Mouse (Mus musculus) E14TG2a.4 (cell line): ENCODE measurements around the gene Acad11.
A peak's percentile ranks its signal among the peaks of the same experiment; 100 is the strongest.

Source experiments
- H3K27me3 ChIP-seq: 2 replicates; pipeline ENCODE4 v1.6.1; 2014; ENCODE audit warnings: low read length, control low read depth; ENCODE audit not compliant: insufficient read depth
- H3K36me3 ChIP-seq: 2 replicates; pipeline ENCODE4 v1.6.1; 2014; ENCODE audit warnings: low read length, control low read depth; ENCODE audit not compliant: insufficient read depth
- H3K4me1 ChIP-seq: replicated peaks from 2 replicates; pipeline ENCODE4 v1.6.1; 2014; ENCODE audit warnings: low read depth, low read length, control low read depth
- H3K4me3 ChIP-seq: replicated peaks from 2 replicates; pipeline ENCODE4 v1.5.1; 2014; ENCODE audit warnings: mild to moderate bottlenecking, low read length
- H3K9me3 ChIP-seq: 2 replicates; pipeline ENCODE4 v1.6.1; 2014; ENCODE audit warnings: low read length, control low read depth
- CTCF ChIP-seq: conservative IDR thresholded peaks from 2 replicates; pipeline ENCODE4 v1.5.1; 2014; ENCODE audit warnings: low read length
- NANOG ChIP-seq: IDR thresholded peaks from 2 replicates; pipeline ENCODE4 v1.6.1; 2014; ENCODE audit warnings: borderline replicate concordance, low read length, mixed read lengths
- POU5F1 ChIP-seq: IDR thresholded peaks from 2 replicates; pipeline ENCODE4 v1.6.1; 2014; ENCODE audit warnings: low read length, borderline replicate concordance

Gene Acad11

GRCm38 (mm10) chr9:104038266-104038665 is 24.9 kb upstream of the Acad11 start:
- Histone ChIP-seq H3K36me3 (no peaks in the 10 kb centered on the region), H3K27me3 (no peaks in the 10 kb centered on the region), H3K9me3 (no peaks in the 10 kb centered on the region), H3K4me3 (no peak overlapping the region), H3K4me1 (peaks cover 48% of the 10 kb centered on the region)
- TF ChIP-seq NANOG (no peak), POU5F1 (no peak), CTCF (no peak)

- no peak for TF ChIP-seq POU5F1
- no peak for TF ChIP-seq CTCF
- no peak for TF ChIP-seq NANOG
- no peaks in the 10 kb centered on the region for H3K36me3 ChIP-seq
- H3K4me3 ChIP-seq, result peak overlapping the region; percentile 27
- H3K27me3 ChIP-seq, result no peaks in the 10 kb centered on the region
- H3K9me3 ChIP-seq, result no peaks in the 10 kb centered on the region
- peaks cover 46% of the 10 kb centered on the region for H3K4me1 ChIP-seq
These were observed 24.0 kb upstream of the Acad11 start for GRCm38 (mm10) chr9:104039031-104039695.

- Histone ChIP-seq H3K9me3 (no peaks in the 10 kb centered on the region), H3K36me3 (no peaks in the 10 kb centered on the region), H3K4me1 (peaks cover 40% of the 10 kb centered on the region), H3K27me3 (no peaks in the 10 kb centered on the region), H3K4me3 (no peak overlapping the region)
- TF ChIP-seq NANOG (no peak), CTCF (no peak), POU5F1 (no peak)
These were observed 23.4 kb upstream of the Acad11 start for GRCm38 (mm10) chr9:104039742-104040141.

- no peaks in the 10 kb centered on the region for H3K9me3 ChIP-seq
- H3K4me3 ChIP-seq, result no peak within 1 kb of the TSS
- TF ChIP-seq POU5F1 (no peak), NANOG (no peak), CTCF (no peak)
- no peaks in the 10 kb centered on the region for H3K27me3 ChIP-seq
- H3K36me3 ChIP-seq, result no peaks in the 10 kb centered on the region
- H3K4me1 ChIP-seq, result peaks cover 36% of the 10 kb centered on the region
These were observed 22.8 kb upstream of the Acad11 start, which contains the start of gene Gm28305 for GRCm38 (mm10) chr9:104040362-104040761. Gene Gm28305 (plus strand): TSS chr9:104040662.

- TF ChIP-seq NANOG (no peak), POU5F1 (no peak), CTCF (no peak)
- no peak overlapping the region for H3K4me3 ChIP-seq
- no peaks in the 10 kb centered on the region for H3K9me3 ChIP-seq
- no peaks in the 10 kb centered on the region for H3K27me3 ChIP-seq
- H3K36me3 ChIP-seq, result peaks cover 26% of the 10 kb centered on the region
- H3K4me1 ChIP-seq, result peaks cover 12% of the 10 kb centered on the region
These were observed 19.5 kb upstream of the Acad11 start for GRCm38 (mm10) chr9:104043676-104044075.

- no peaks in the 10 kb centered on the region for H3K4me1 ChIP-seq
- no peaks in the 10 kb centered on the region for H3K27me3 ChIP-seq
- no peak for TF ChIP-seq NANOG
- no peak for TF ChIP-seq CTCF
- no peak for TF ChIP-seq POU5F1
- H3K9me3 ChIP-seq, result no peaks in the 10 kb centered on the region
- no peak overlapping the region for H3K4me3 ChIP-seq
- H3K36me3 ChIP-seq, result peaks cover 95% of the 10 kb centered on the region
These were observed 12.1 kb upstream of the Acad11 start for GRCm38 (mm10) chr9:104051028-104051427.

GRCm38 (mm10) chr9:104062430-104063243 is 540 bp upstream of the Acad11 start, which contains the start of gene Uba5:
Gene Uba5 (minus strand): TSS chr9:104063134.
- Histone ChIP-seq H3K27me3 (no peaks in the 10 kb centered on the region), H3K36me3 (peaks cover 37% of the 10 kb centered on the region), H3K4me1 (peaks cover 39% of the 10 kb centered on the region), H3K4me3 (peak within 1 kb of the TSS; percentile 100), H3K9me3 (no peaks in the 10 kb centered on the region)
- TF ChIP-seq CTCF (no peak), POU5F1 (no peak), NANOG (no peak)

- Histone ChIP-seq H3K27me3 (no peaks in the 10 kb centered on the region), H3K9me3 (no peaks in the 10 kb centered on the region), H3K4me1 (peaks cover 39% of the 10 kb centered on the region), H3K36me3 (peaks cover 23% of the 10 kb centered on the region), H3K4me3 (peak overlapping the region; percentile 100; the same call in 1 of the 2 replicates)
- TF ChIP-seq CTCF (no peak), POU5F1 (no peak), NANOG (no peak)
These were observed 1.4 kb downstream of the Acad11 start for GRCm38 (mm10) chr9:104064571-104064970.

- TF ChIP-seq CTCF (no peak), NANOG (no peak), POU5F1 (no peak)
- Histone ChIP-seq H3K9me3 (no peaks in the 10 kb centered on the region), H3K4me1 (peaks cover 11% of the 10 kb centered on the region), H3K27me3 (no peaks in the 10 kb centered on the region), H3K36me3 (no peaks in the 10 kb centered on the region), H3K4me3 (no peak overlapping the region)
These were observed 7.1 kb downstream of the Acad11 start for GRCm38 (mm10) chr9:104070241-104070640.
